Mouse (Mus musculus): ENCODE measurements around the gene Trim34b.
"Not testable (repeated sequence)": the region's sequence is repeated elsewhere in the genome, so short reads cannot be mapped to it uniquely, and the experiment has no call there.

Gene Trim34b

GRCm38 (mm10) chr7:104329171-104329570 is at the start of gene Trim34b:
Gene Trim34b (plus strand): TSS chr7:104329471.
- DNase-seq (ENCODE audit: low read depth, low spot score) = not testable (repeated sequence)

- DNase-seq (ENCODE audit: low read depth, low spot score) = not testable (repeated sequence)
Observed at GRCm38 (mm10) chr7:104287576-104288443, 41.5 kb upstream of the Trim34b start, which contains the start of gene Trim5. Gene Trim5 (minus strand): TSS chr7:104288094.

DNA sequence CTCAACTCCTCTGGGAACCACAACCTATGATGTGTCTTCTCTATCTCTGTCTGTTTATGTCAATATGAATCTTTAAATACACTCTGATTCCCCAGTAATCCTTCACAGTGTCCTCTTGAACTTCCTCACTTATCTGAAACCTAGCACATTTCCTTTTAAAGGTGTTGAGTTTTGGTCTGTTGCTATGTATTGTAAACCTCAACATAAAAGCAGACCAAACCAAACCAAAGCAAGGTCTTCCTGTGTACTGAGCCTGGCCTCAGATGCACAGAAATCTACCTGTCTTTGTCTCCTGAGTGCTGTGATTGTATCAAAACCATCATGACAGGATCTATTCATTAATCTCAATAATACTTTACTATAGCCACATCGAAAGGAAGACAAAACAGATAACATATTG is 38.6 kb upstream of the Trim34b start:
- DNase-seq (ENCODE audit: low read depth, low spot score) = no peak

DNA sequence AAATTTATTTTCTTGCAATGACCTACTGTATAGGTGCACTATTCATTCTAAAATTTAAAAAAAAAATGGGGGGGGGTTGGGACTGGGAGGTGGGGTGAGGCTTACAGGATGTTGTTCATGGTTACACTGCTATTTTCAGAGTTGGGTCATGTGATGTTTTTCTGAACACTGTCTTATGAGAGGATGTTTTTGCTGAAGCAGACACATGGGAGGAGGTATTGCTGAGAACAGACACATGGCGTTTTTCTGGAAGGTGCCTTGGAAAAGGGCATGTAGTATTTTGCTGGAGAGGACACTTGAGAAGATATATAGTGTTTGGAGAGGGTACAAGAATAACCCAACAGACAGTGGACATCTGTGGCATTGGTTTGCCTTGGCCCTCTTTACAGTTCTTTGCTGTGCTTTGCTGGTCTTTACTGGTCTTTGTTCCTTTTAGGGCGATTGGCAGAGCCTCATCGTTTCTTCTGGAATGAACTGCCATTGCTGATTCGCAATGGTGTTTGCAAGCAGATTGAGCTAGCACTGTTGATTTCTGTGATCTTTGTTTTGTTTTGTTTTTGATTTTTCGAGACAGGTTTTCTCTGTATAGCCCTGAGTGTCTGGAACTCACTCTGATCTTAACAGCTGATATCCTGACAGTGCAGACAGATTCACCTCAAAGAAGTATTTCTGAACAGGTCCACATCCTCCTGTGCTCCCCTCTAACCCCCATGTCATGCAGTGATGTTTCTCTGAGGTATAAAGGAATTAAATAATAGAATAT is 37.5 kb upstream of the Trim34b start:
- DNase-seq (ENCODE audit: low read depth, low spot score) = no peak

DNA sequence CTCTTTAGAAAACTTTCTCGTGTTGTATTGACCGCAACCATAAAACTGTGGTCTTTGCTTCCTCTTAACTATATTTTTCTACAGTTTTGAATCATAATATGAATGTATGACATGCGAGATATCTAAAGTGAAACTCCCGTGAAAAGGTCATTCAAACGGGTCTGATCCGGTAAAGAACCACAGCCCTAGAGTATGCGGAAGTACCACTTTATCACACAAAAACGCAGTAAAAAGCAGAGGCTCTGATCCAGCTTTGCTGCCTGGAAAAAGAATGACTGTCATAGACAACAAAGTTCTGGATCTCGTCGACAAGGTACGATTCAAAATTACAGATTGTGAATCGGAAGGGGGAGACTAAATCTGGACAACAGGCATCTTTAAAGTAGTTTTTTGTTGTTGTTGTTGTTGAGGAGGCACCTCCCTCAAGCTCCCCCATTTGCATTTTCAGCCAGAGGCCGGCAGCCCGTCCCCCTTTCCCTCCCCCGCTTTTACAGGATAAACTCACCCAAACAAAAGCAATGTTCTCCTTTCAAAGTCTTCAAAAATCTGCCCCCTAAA is 14.4 kb upstream of the Trim34b start:
- DNase-seq (ENCODE audit: low read depth, low spot score) = no peak

- DNase-seq (ENCODE audit: low read depth, low spot score) = not testable (repeated sequence)
Observed at GRCm38 (mm10) chr7:104315369-104316080, 13.7 kb upstream of the Trim34b start, which contains the start of gene Trim12a. Gene Trim12a (minus strand): TSS chr7:104315466.

DNA sequence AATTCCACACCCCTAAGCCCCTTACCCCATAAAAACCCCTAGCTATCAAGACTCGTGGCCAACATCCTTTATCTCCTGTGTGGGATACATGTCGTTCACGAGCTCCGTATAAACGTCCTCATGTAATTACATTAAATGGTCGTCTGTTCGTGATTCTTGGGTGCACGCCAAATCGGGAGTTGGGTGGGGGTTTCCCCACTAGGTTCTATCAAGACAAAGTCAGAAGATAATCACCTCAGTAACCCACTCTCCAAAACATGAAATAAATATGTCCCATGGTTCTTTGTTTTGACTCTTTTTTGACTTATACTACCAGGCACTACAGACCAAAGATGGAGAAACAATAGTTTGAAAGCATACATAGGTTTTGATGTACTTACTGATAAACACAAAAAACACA is 7.2 kb upstream of the Trim34b start:
- DNase-seq (ENCODE audit: low read depth, low spot score) = no peak

DNA sequence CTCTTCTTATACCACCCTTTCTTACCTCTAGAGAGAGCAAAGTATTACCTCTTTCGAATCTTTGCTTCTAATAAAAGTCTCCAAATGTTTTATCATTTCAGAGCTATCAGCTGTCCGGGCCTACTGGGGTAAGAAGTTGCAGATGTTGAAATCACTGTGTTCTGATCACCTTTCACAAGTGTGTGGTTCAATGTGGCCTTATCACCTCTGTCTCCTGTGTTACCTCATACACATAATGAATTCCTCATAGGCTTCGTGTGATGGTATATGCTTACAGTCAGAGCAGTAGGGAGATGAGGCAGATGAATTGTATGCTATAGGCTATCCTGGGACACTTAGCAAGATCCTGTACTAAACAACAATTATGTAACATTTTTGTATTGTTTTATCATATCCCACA is 6.3 kb downstream of the Trim34b start:
- not testable (repeated sequence) for DNase-seq (ENCODE audit: low read depth, low spot score)

GRCm38 (mm10) chr7:104340744-104341143 is 11.5 kb downstream of the Trim34b start:
- not testable (repeated sequence) for DNase-seq (ENCODE audit: low read depth, low spot score)

- not testable (repeated sequence) for DNase-seq (ENCODE audit: low read depth, low spot score)
Observed at GRCm38 (mm10) chr7:104348043-104348442, 18.8 kb downstream of the Trim34b start.

DNA sequence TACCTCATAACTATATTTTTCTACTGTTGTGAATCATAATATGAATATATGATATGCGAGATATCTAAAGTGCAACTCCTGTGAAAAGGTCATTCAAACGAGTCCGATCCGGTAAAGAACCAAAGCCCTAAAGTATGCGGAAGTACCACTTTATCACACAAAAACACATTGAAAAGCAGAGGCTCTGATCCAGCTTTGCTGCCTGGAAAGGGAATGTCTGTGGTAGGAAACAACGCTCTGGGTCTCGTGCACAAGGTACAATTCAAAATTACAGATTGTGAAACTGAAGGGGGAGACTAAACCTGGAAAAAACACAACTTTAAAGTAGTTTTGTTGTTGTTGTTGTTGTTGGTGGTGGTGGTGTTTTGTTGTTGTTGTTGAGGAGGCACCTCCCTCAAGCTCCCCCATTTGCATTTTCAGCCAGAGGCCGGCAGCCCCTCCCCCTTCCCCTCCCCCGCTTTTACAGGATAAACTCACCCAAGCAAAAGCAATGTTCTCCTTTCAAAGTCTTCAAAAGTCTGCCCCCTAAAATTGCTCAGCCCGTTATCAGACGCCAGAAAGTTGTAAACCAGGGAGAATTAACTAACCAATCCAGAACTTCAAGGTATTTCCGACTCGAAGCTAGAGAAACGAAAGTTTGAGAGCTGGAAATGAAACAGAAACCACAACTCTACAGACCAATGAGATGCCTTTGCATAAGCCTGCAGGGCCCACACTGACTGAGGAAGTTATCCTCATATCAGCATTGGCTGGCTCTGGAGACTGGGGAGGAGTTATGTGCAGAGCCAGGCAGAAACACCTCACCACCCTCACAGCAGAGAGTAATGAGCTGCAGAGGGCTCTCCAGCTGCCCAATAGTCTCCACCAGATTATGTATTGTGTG is 23.7 kb downstream of the Trim34b start, which contains the start of gene Trim12c:
Gene Trim12c, minus strand, starts transcription at position 646 of the 883 bp plus-strand sequence.
- peak; percentile 81 for DNase-seq (ENCODE audit: low read depth, low spot score)

- DNase-seq (ENCODE audit: low read depth, low spot score) = no peak
Observed at GRCm38 (mm10) chr7:104353600-104353967, 24.3 kb downstream of the Trim34b start.

DNA sequence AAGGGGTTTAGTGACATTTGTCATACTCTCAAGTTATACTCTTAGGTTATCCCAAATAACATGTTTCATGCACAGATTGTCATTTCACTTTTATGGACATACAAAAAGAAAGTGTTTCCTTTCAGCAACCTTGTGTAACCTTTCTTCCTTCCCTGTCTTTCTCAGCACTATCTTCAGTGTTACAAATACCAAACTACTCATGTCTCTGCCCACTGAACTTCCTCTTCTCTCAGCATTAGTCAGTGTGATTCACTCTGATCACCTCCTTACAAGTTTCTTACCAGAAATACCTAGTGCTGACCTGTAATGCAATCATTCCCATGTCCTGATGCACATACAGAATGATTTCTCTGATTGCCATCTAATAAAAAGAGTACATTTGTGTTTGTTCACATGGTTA is 37.1 kb downstream of the Trim34b start:
- no peak for DNase-seq (ENCODE audit: low read depth, low spot score)

- DNase-seq (ENCODE audit: low read depth, low spot score) = peak; percentile 32
Observed at GRCm38 (mm10) chr7:104369736-104370414, 40.6 kb downstream of the Trim34b start, which contains the start of gene Trim30b. Gene Trim30b (minus strand): TSS chr7:104369884.

Measured in ES-CJ7 (cell line).